8 mouse cellular contexts compared by ENCODE assay signal in genomic region chr2:116838538-116839197, GRCm38 (mm10). TPM values are rescaled to one million over a fixed set of nuclear protein-coding genes. Genes with fewer than 3 reads are reported as not detected.
A peak's percentile ranks its signal among the peaks of the same experiment; 100 is the strongest.
DNase-seq lines count a peak whose midpoint lies in the region; ATAC-seq lines count a peak whose summit lies in the region.

No protein-coding gene starts in this region.

- no peak overlapping the region for H3K4me3 ChIP-seq in forebrain, embryonic 10.5 days
- no peak overlapping the region for H3K4me3 ChIP-seq in hindbrain, embryonic 15.5 days
- H3K4me3 ChIP-seq in limb, embryonic 13.5 days, result no peak overlapping the region
- H3K4me3 ChIP-seq in neural tube, embryonic 13.5 days, result no peak overlapping the region

- DNase-seq in gastrocnemius, postnatal 14 days, result peak; percentile 6
- DNase-seq in gastrocnemius, adult 8-10 months (ENCODE audit: low spot score in 2 of 2), result no peak
- DNase-seq in R1 (ENCODE audit: low read depth, low spot score), result peak; percentile 72
- DNase-seq in forebrain, embryonic 10.5 days (ENCODE audit: extremely low spot score, low spot score), result peak; percentile 43
- no peak for DNase-seq in thymus, adult 18-20 months

- H3K27me3 ChIP-seq in forebrain, embryonic 10.5 days (ENCODE audit: poor library complexity, severe bottlenecking), result no peaks in the 10 kb centered on the region
- no peaks in the 10 kb centered on the region for H3K27me3 ChIP-seq in hindbrain, embryonic 15.5 days
- no peaks in the 10 kb centered on the region; the same call in 1 of the 2 replicates for H3K27me3 ChIP-seq in limb, embryonic 13.5 days
- no peaks in the 10 kb centered on the region for H3K27me3 ChIP-seq in neural tube, embryonic 13.5 days

- peaks cover 16% of the 10 kb centered on the region for H3K4me1 ChIP-seq in forebrain, embryonic 10.5 days
- H3K4me1 ChIP-seq in hindbrain, embryonic 15.5 days (replicated peaks), result peaks cover 4% of the 10 kb centered on the region; the same call in 1 of the 2 replicates
- peaks cover 4% of the 10 kb centered on the region; the same call in 1 of the 2 replicates for H3K4me1 ChIP-seq in limb, embryonic 13.5 days
- H3K4me1 ChIP-seq in neural tube, embryonic 13.5 days (replicated peaks), result no peaks in the 10 kb centered on the region

- no peaks in the 10 kb centered on the region for H3K9me3 ChIP-seq in forebrain, embryonic 10.5 days
- no peaks in the 10 kb centered on the region for H3K9me3 ChIP-seq in hindbrain, embryonic 15.5 days
- no peaks in the 10 kb centered on the region for H3K9me3 ChIP-seq in limb, embryonic 13.5 days
- no peaks in the 10 kb centered on the region for H3K9me3 ChIP-seq in neural tube, embryonic 13.5 days

- no peak overlapping the region for H3K27ac ChIP-seq in forebrain, embryonic 10.5 days
- H3K27ac ChIP-seq in hindbrain, embryonic 15.5 days (replicated peaks), result no peak overlapping the region
- no peak overlapping the region for H3K27ac ChIP-seq in limb, embryonic 13.5 days
- no peak overlapping the region for H3K27ac ChIP-seq in neural tube, embryonic 13.5 days (replicated peaks)

- H3K4me2 ChIP-seq in hindbrain, embryonic 15.5 days, result peak overlapping the region; percentile 29
- no peak overlapping the region; the same call in 1 of the 2 replicates for H3K4me2 ChIP-seq in limb, embryonic 13.5 days (replicated peaks)
- H3K4me2 ChIP-seq in neural tube, embryonic 13.5 days, result no peak overlapping the region

- peak; percentile 74 for ATAC-seq in hindbrain, embryonic 15.5 days (ENCODE audit: low FRiP score, low read depth)
- ATAC-seq in limb, embryonic 13.5 days (ENCODE audit: low FRiP score, low read depth), result 0 out of 2 replicates have a peak, but pooled peaks have one; percentile 51
- ATAC-seq in neural tube, embryonic 13.5 days (ENCODE audit: low read depth), result peak; percentile 67

- WGBS in forebrain, embryonic 10.5 days, result 34% methylated on average over 8 of the region's 8 CpGs
- 35% methylated on average over 8 of the region's 8 CpGs for WGBS in hindbrain, embryonic 15.5 days
- WGBS in limb, embryonic 13.5 days, result 45% methylated on average over 8 of the region's 8 CpGs
- WGBS in neural tube, embryonic 13.5 days, result 37% methylated on average over 8 of the region's 8 CpGs

- H3K36me3 ChIP-seq in forebrain, embryonic 10.5 days (replicated peaks), result no peaks in the 10 kb centered on the region
- no peaks in the 10 kb centered on the region for H3K36me3 ChIP-seq in hindbrain, embryonic 15.5 days
- H3K36me3 ChIP-seq in limb, embryonic 13.5 days, result no peaks in the 10 kb centered on the region
- H3K36me3 ChIP-seq in neural tube, embryonic 13.5 days, result no peaks in the 10 kb centered on the region

- no peak overlapping the region for H3K9ac ChIP-seq in hindbrain, embryonic 15.5 days
- H3K9ac ChIP-seq in limb, embryonic 13.5 days, result no peak overlapping the region
- H3K9ac ChIP-seq in neural tube, embryonic 13.5 days, result no peak overlapping the region

- intact Hi-C loops in gastrocnemius, postnatal 14 days (cut with DNase I; ENCODE audit: low total_unique reads), result no loop called here

RNA-seq across cellular contexts. Expression of gene Tmco5, which starts 39.8 kb away (rescaled TPM):
- not detected for total RNA-seq in gastrocnemius, postnatal 14 days (2021)
- not detected for total RNA-seq in gastrocnemius, adult 8-10 months (2022)
- not detected in 2 replicates for polyA plus RNA-seq in forebrain, embryonic 10.5 days (2016; fragmentation: Nextera tagmentation; extraction: Ambion mirVana)
- not detected in 2 replicates for polyA plus RNA-seq in hindbrain, embryonic 15.5 days (2015; fragmentation: Nextera tagmentation; extraction: Ambion mirVana)
- polyA plus RNA-seq in limb, embryonic 13.5 days (2015; fragmentation: Nextera tagmentation; extraction: Ambion mirVana), result not detected in 2 replicates
- polyA plus RNA-seq in neural tube, embryonic 13.5 days (2015; fragmentation: Nextera tagmentation; extraction: Ambion mirVana), result not detected in 2 replicates

Comparison
In these comparisons a context has a peak if more than half of its experiments do, and no peak if none do; other contexts are left out.
1. DNase-seq: peak in gastrocnemius, postnatal 14 days (single experiment), R1 (single experiment) and forebrain, embryonic 10.5 days (single experiment); none in gastrocnemius, adult 8-10 months (0 of 2) and thymus, adult 18-20 months (0 of 2).
2. Peak in every context shown above with its lines, with median percentiles within 50 percentile points of each other: ATAC-seq.